Mouse (Mus musculus) hindbrain, embryonic 11.5 days (tissue): Measurements from ENCODE around the gene Nlrp4b. TPM values are rescaled to one million over a fixed set of nuclear protein-coding genes. Genes with fewer than 3 reads are reported as not detected.
"Not testable (repeated sequence)": the region's sequence is repeated elsewhere in the genome, so short reads cannot be mapped to it uniquely, and the experiment has no call there.

ENCODE experiments used
- ATAC-seq: fragments of 200-750 bp; cut with Nextera tagmentation; 2 replicates; pipeline ENCODE4 v1.8.0; 2017; ENCODE audit warnings: mild to moderate bottlenecking, moderate TSS enrichment, moderate library complexity; ENCODE audit not compliant: low FRiP score
- DNase-seq: peaks from one replicate; pipeline ENCODE4 v3.0.0-alpha.2; 2015; ENCODE audit warnings: low spot score
- H3K27ac ChIP-seq: fragments of 300-500 bp; sonication (generic); 2 replicates; pipeline ENCODE4 v1.5.1; 2014; ENCODE audit warnings: mild to moderate bottlenecking, low read depth, low read length
- H3K27me3 ChIP-seq: fragments of 300-500 bp; sonication (generic); 2 replicates; pipeline ENCODE4 v1.6.1; 2014; ENCODE audit warnings: mild to moderate bottlenecking, low read length, moderate library complexity, mixed read lengths; ENCODE audit not compliant: control insufficient read depth, insufficient read depth
- H3K36me3 ChIP-seq: fragments of 300-500 bp; sonication (generic); 2 replicates; pipeline ENCODE4 v1.6.1; 2014; ENCODE audit warnings: mild to moderate bottlenecking, low read length, moderate library complexity, mixed read lengths; ENCODE audit not compliant: control insufficient read depth, insufficient read depth
- H3K4me1 ChIP-seq: fragments of 300-500 bp; sonication (generic); replicated peaks from 2 replicates; pipeline ENCODE4 v1.6.1; 2014; ENCODE audit warnings: low read length, mixed read lengths; ENCODE audit not compliant: control insufficient read depth, insufficient read depth
- H3K4me2 ChIP-seq: fragments of 300-500 bp; sonication (generic); replicated peaks from 2 replicates; pipeline ENCODE4 v1.6.1; 2014; ENCODE audit warnings: mild to moderate bottlenecking, low read depth, low read length
- H3K4me3 ChIP-seq: fragments of 300-500 bp; sonication (generic); 2 replicates; pipeline ENCODE4 v1.5.1; 2014; ENCODE audit warnings: low read depth, low read length
- H3K9ac ChIP-seq: fragments of 300-500 bp; sonication (generic); 2 replicates; pipeline ENCODE4 v1.6.1; 2014; ENCODE audit warnings: low read depth, low read length
- H3K9me3 ChIP-seq: fragments of 300-500 bp; sonication (generic); 2 replicates; pipeline ENCODE4 v1.6.1; 2016; ENCODE audit warnings: low read length; ENCODE audit not compliant: control insufficient read depth
- WGBS: fragments of 180-500 bp; shearing (Covaris S2); extraction: QIAGEN DNeasy Blood & Tissue Kit; methylation state at CpG from one replicate; pipeline ENCODE4 v1.1.7; 2014; 5-methylcytosine and 5-hydroxymethylcytosine counted together
- polyA plus RNA-seq: library from polyadenylated mRNA; unstranded; fragments of >200 nt; fragmentation: Nextera tagmentation; extraction: Ambion mirVana; gene quantifications from 2 replicates; pipeline ENCODE4 v1.2.1, GENCODE M21; 2014

Gene Nlrp4b
- not detected in 2 replicates for polyA plus RNA-seq

GRCm38 (mm10) chr7:10687489-10687888, at the start of gene Nlrp4b:
TSS of gene Nlrp4b (plus strand) at chr7:10687789.
- Histone ChIP-seq H3K4me2 (no peak within 1 kb of the TSS), H3K27ac (no peak within 1 kb of the TSS), H3K36me3 (no peaks in the 10 kb centered on the region), H3K9ac (no peak within 1 kb of the TSS), H3K9me3 (no peaks in the 10 kb centered on the region; the same call in 1 of the 2 replicates), H3K4me1 (no peaks in the 10 kb centered on the region), H3K27me3 (no peaks in the 10 kb centered on the region), H3K4me3 (no peak within 1 kb of the TSS)
- no peak for ATAC-seq
- WGBS = 92% methylated on average over 1 of the region's 1 CpGs
- no peak for DNase-seq

- no peak within 1 kb of the TSS for H3K9ac ChIP-seq
- H3K4me3 ChIP-seq = no peak within 1 kb of the TSS
- no peak within 1 kb of the TSS for H3K4me2 ChIP-seq
- ATAC-seq (no peak), DNase-seq (no peak)
- no peaks in the 10 kb centered on the region for H3K36me3 ChIP-seq
- H3K4me1 ChIP-seq = no peaks in the 10 kb centered on the region
- H3K9me3 ChIP-seq = peaks cover 5% of the 10 kb centered on the region; the same call in 1 of the 2 replicates
- H3K27me3 ChIP-seq = no peaks in the 10 kb centered on the region
- H3K27ac ChIP-seq = no peak within 1 kb of the TSS
Observed at GRCm38 (mm10) chr7:10754264-10754663, 66.7 kb downstream of the Nlrp4b start, which contains the start of gene Vmn1r71. TSS of gene Vmn1r71 (minus strand) at chr7:10754364.

GRCm38 (mm10) chr7:10757551-10757950, 70.0 kb downstream of the Nlrp4b start:
- not testable (repeated sequence) for ATAC-seq, H3K4me2 ChIP-seq, H3K27ac ChIP-seq, DNase-seq, H3K36me3 ChIP-seq, H3K27me3 ChIP-seq, H3K9me3 ChIP-seq, H3K9ac ChIP-seq, H3K4me1 ChIP-seq, H3K4me3 ChIP-seq

Other genes starting within 250 kb of the Nlrp4b start
- gene Vmn1r67, start 244.5 kb upstream of the Nlrp4b start, polyA plus RNA-seq = not detected in 2 replicates
- 40.0 and 46.8 TPM in 2 replicates for gene Zik1, start 192.4 kb upstream of the Nlrp4b start, polyA plus RNA-seq
- gene Vmn1r68, start 129.3 kb upstream of the Nlrp4b start, polyA plus RNA-seq = not detected in 2 replicates
- gene Vmn1r69, start 74.1 kb upstream of the Nlrp4b start, polyA plus RNA-seq = not detected in 2 replicates
- not detected in 2 replicates for gene Vmn1r70, start 56.3 kb upstream of the Nlrp4b start, polyA plus RNA-seq
- not detected in 2 replicates for gene Vmn1r71, start 66.6 kb downstream of the Nlrp4b start, polyA plus RNA-seq
- not detected in 2 replicates for gene Zscan4b, start 217.3 kb downstream of the Nlrp4b start, polyA plus RNA-seq